Mouse (Mus musculus) spleen, adult 2 months (tissue): ENCODE measurements around the gene Gpc5.

Experiments
- CTCF ChIP-seq: fragments of 200-500 bp; IDR thresholded peaks from 2 replicates; pipeline ENCODE4 v1.5.1; 2011; ENCODE audit warnings: mild to moderate bottlenecking, inconsistent platforms; ENCODE audit not compliant: insufficient read depth, insufficient read length, insufficient replicate concordance; ENCODE audit errors: extremely low read depth
- POLR2A ChIP-seq: fragments of 200-500 bp; IDR thresholded peaks from 2 replicates; pipeline ENCODE4 v1.6.1; 2011; ENCODE audit warnings: low read depth, low read length, inconsistent platforms

DNA sequence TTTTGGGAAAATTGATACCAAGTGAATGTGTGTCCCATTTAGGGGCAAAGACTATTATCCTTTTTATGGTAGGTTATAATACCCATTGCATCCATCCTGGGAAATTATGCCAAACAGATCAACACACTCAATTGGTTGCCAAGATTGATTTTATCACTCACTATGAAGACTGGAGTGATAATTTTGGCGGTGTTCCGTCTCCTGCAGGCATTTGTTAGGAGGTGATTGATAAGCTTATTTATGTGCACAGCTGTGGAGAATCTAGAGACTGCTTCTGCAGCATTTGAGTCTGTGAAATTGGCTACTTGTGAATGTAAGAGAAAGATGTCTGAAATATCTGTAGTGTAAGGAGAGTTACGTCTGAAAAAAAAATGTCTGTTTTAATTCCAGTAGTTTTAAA, 340.0 kb downstream of the Gpc5 start:
- TF ChIP-seq POLR2A: no peak
- TF ChIP-seq CTCF: no peak
